Mouse (Mus musculus): ENCODE data around the gene Miga1. TPM values are rescaled to one million over a fixed set of nuclear protein-coding genes. Genes with fewer than 3 reads are reported as not detected.

Miga1 gene
- polyA plus RNA-seq, 1 experiment from 2014 or later, result 3.8 TPM

DNA sequence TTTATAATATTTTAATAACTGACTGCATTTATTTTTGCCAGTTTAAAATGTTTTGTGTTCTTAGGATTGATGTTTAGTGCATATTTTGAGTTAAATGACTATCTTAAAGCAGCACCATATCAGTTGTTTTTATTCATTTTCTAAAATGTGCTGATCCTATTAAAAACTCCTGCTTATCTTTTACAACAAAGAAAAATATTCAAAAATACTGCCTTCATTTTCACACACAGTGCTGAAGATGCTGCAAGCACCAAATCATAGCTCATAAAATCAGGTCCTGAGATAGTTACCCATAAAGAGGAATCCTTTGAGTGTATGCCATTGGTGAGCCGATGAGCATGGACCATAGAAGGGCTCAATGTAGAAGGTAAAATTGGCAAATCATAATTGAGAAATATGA is 105.0 kb downstream of the Miga1 start:
- WGBS (ENCODE audit: insufficient replicate concordance), result 88% methylated on average over 1 of the region's 1 CpGs
- H3K27me3 ChIP-seq (ENCODE audit: control insufficient read depth, insufficient read depth, low read depth, low read length), result no peaks in the 10 kb centered on the region
- no peaks in the 10 kb centered on the region for H3K9me3 ChIP-seq (replicated peaks; ENCODE audit: control insufficient read depth, low read length)
- peaks cover 32% of the 10 kb centered on the region for H3K36me3 ChIP-seq (ENCODE audit: control insufficient read depth, insufficient read depth)
- no peak overlapping the region for H3K27ac ChIP-seq (ENCODE audit: low read length)
- ATAC-seq (ENCODE audit: low read depth), result no peak
- H3K4me2 ChIP-seq (ENCODE audit: low read depth, low read length), result no peak overlapping the region
- no peak overlapping the region for H3K9ac ChIP-seq (ENCODE audit: low read depth, low read length)
- no peaks in the 10 kb centered on the region; the same call in 1 of the 2 replicates for H3K4me1 ChIP-seq (ENCODE audit: control insufficient read depth, low read depth, low read length)
- H3K4me3 ChIP-seq (ENCODE audit: low read depth, low read length), result no peak overlapping the region

DNA sequence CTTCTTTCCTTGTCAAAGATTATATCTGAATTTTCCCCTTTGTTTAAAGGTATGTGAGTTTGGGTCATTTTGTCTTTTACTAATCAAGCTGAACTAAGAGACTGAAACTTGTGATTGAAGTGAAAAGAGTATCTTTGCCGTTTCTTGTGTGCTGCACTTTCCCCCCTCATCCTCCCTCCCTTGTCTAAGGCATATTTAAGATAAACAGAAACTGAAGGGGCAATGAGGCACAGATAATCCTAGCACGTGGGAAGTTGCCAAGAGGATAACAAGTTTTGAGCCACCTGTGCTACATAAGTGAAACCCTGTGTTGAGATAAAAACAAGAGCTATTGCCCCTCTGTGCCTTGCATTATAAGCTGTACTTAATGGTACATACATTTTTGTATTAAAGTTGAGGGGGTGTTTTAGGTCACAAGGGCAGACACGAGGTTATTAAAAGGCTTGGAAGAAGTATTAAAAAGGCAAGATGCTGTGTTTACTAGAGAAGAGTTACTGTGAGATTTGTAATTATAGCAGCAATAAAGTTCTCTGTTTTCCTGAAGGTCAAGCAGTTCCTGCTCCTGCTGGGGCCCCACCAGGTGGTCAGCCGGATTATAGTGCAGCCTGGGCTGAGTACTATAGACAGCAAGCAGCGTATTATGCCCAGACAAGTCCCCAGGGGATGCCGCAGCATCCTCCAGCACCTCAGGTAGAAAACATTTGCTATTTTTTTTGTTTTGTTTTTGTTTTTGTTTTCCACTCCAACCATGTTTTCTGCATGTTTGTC is 108.7 kb downstream of the Miga1 start:
- H3K9me3 ChIP-seq (replicated peaks; ENCODE audit: control insufficient read depth, low read length), result no peaks in the 10 kb centered on the region
- H3K36me3 ChIP-seq (ENCODE audit: control insufficient read depth, insufficient read depth), result peaks cover 48% of the 10 kb centered on the region
- H3K27ac ChIP-seq (ENCODE audit: low read length), result no peak overlapping the region
- H3K9ac ChIP-seq (ENCODE audit: low read depth, low read length), result no peak overlapping the region
- 57% methylated on average over 6 of the region's 6 CpGs for WGBS (ENCODE audit: insufficient replicate concordance)
- H3K4me3 ChIP-seq (ENCODE audit: low read depth, low read length), result no peak overlapping the region
- no peaks in the 10 kb centered on the region for H3K27me3 ChIP-seq (ENCODE audit: control insufficient read depth, insufficient read depth, low read depth, low read length)
- no peaks in the 10 kb centered on the region; the same call in 1 of the 2 replicates for H3K4me1 ChIP-seq (ENCODE audit: control insufficient read depth, low read depth, low read length)
- ATAC-seq (ENCODE audit: low read depth), result peak; percentile 71
- H3K4me2 ChIP-seq (ENCODE audit: low read depth, low read length), result no peak overlapping the region

DNA sequence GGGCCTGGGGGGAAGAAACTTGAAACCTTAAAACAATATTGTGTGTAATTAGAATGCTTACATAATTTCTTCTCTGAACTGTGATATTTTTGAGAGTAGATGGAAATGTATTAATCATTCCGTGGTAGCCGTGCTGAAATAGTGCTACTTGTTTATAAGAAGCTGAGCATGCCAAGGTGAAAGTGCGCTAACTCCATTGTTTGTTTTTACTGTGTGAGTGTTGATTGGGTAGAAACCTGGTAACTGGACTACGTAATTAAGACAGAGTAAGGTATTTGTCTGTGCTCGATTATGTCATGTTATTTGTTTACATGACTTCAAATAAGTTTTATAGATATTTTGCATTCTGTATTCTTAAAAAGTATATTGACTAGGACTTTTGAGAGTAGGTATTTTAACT is 110.9 kb downstream of the Miga1 start:
- no peak for ATAC-seq (ENCODE audit: low read depth)
- H3K4me1 ChIP-seq (ENCODE audit: control insufficient read depth, low read depth, low read length), result no peaks in the 10 kb centered on the region; the same call in 1 of the 2 replicates
- H3K4me3 ChIP-seq (ENCODE audit: low read depth, low read length), result no peak overlapping the region
- no peak overlapping the region for H3K9ac ChIP-seq (ENCODE audit: low read depth, low read length)
- H3K9me3 ChIP-seq (replicated peaks; ENCODE audit: control insufficient read depth, low read length), result no peaks in the 10 kb centered on the region
- H3K27ac ChIP-seq (ENCODE audit: low read length), result no peak overlapping the region
- H3K4me2 ChIP-seq (ENCODE audit: low read depth, low read length), result no peak overlapping the region
- H3K27me3 ChIP-seq (ENCODE audit: control insufficient read depth, insufficient read depth, low read depth, low read length), result no peaks in the 10 kb centered on the region
- 90% methylated on average over 5 of the region's 5 CpGs for WGBS (ENCODE audit: insufficient replicate concordance)
- H3K36me3 ChIP-seq (ENCODE audit: control insufficient read depth, insufficient read depth), result peaks cover 61% of the 10 kb centered on the region

- H3K27me3 ChIP-seq (ENCODE audit: control insufficient read depth, insufficient read depth, low read depth, low read length), result no peaks in the 10 kb centered on the region
- ATAC-seq (ENCODE audit: low read depth), result no peak
- H3K4me1 ChIP-seq (ENCODE audit: control insufficient read depth, low read depth, low read length), result no peaks in the 10 kb centered on the region; the same call in 1 of the 2 replicates
- H3K4me2 ChIP-seq (ENCODE audit: low read depth, low read length), result no peak overlapping the region
- H3K4me3 ChIP-seq (ENCODE audit: low read depth, low read length), result no peak overlapping the region
- WGBS (ENCODE audit: insufficient replicate concordance), result 58% methylated on average over 7 of the region's 7 CpGs
- no peaks in the 10 kb centered on the region for H3K9me3 ChIP-seq (replicated peaks; ENCODE audit: control insufficient read depth, low read length)
- no peak overlapping the region for H3K27ac ChIP-seq (ENCODE audit: low read length)
- H3K9ac ChIP-seq (ENCODE audit: low read depth, low read length), result no peak overlapping the region
- H3K36me3 ChIP-seq (ENCODE audit: control insufficient read depth, insufficient read depth), result peaks cover 65% of the 10 kb centered on the region
Observed at GRCm38 (mm10) chr3:152228843-152229242, 111.4 kb downstream of the Miga1 start.

GRCm38 (mm10) chr3:152225906-152226305 is 114.3 kb downstream of the Miga1 start:
- Histone ChIP-seq H3K27ac (ENCODE audit: low read length) (no peak overlapping the region), H3K9ac (ENCODE audit: low read depth, low read length) (no peak overlapping the region), H3K4me2 (ENCODE audit: low read depth, low read length) (no peak overlapping the region), H3K36me3 (ENCODE audit: control insufficient read depth, insufficient read depth) (peaks cover 80% of the 10 kb centered on the region), H3K27me3 (ENCODE audit: control insufficient read depth, insufficient read depth, low read depth, low read length) (no peaks in the 10 kb centered on the region), H3K9me3 (replicated peaks; ENCODE audit: control insufficient read depth, low read length) (no peaks in the 10 kb centered on the region), H3K4me3 (ENCODE audit: low read depth, low read length) (no peak overlapping the region), H3K4me1 (ENCODE audit: control insufficient read depth, low read depth, low read length) (no peaks in the 10 kb centered on the region)
- 83% methylated on average over 7 of the region's 7 CpGs for WGBS (ENCODE audit: insufficient replicate concordance)
- ATAC-seq (ENCODE audit: low read depth), result no peak

DNA sequence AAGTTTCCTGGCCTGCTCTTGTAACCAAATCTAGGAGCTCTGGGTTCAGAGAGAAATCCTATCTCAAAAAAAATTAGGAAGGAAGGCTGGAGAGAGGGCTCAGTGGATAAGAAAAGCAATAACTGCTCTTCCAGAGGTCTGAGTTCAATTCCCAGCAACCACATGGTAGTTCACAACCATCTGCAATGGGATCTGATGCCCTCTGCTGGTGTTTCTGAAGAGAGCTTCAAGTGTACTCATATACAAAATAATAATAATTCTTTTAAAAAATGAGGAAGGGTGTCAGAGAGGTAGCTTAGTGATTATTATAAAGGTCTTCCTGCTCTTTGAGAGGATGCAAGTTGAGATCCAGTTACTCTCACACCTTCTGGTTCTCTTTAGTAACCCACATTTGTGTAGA is 115.3 kb downstream of the Miga1 start:
- H3K4me2 ChIP-seq (ENCODE audit: low read depth, low read length), result no peak overlapping the region
- H3K27me3 ChIP-seq (ENCODE audit: control insufficient read depth, insufficient read depth, low read depth, low read length), result no peaks in the 10 kb centered on the region
- no peaks in the 10 kb centered on the region for H3K9me3 ChIP-seq (replicated peaks; ENCODE audit: control insufficient read depth, low read length)
- no peak for ATAC-seq (ENCODE audit: low read depth)
- peaks cover 82% of the 10 kb centered on the region for H3K36me3 ChIP-seq (ENCODE audit: control insufficient read depth, insufficient read depth)
- no peak overlapping the region for H3K9ac ChIP-seq (ENCODE audit: low read depth, low read length)
- H3K4me3 ChIP-seq (ENCODE audit: low read depth, low read length), result no peak overlapping the region
- H3K27ac ChIP-seq (ENCODE audit: low read length), result no peak overlapping the region
- H3K4me1 ChIP-seq (ENCODE audit: control insufficient read depth, low read depth, low read length), result no peaks in the 10 kb centered on the region

Other genes with a start within 250 kb of the Miga1 start
- 17.8 and 19.7 TPM in 2 replicates for gene Gipc2, start 174.2 kb downstream of the Miga1 start, polyA plus RNA-seq (2015; fragmentation: Nextera tagmentation; extraction: Ambion mirVana)
- gene Dnajb4, start 130.1 kb downstream of the Miga1 start, polyA plus RNA-seq (2015; fragmentation: Nextera tagmentation; extraction: Ambion mirVana), result 37.1 and 39.3 TPM in 2 replicates
- gene Fubp1, start 130.0 kb downstream of the Miga1 start, polyA plus RNA-seq (2015; fragmentation: Nextera tagmentation; extraction: Ambion mirVana), result 53.0 and 58.0 TPM in 2 replicates
- 1.3 and 1.9 TPM in 2 replicates for gene Nexn, start 74.1 kb downstream of the Miga1 start, polyA plus RNA-seq (2015; fragmentation: Nextera tagmentation; extraction: Ambion mirVana)
- gene Usp33, start 6.1 kb upstream of the Miga1 start, polyA plus RNA-seq (2015; fragmentation: Nextera tagmentation; extraction: Ambion mirVana), result 20.2 and 22.0 TPM in 2 replicates
- 11.3 and 12.3 TPM in 2 replicates for gene Zzz3, start 55.1 kb upstream of the Miga1 start, polyA plus RNA-seq (2015; fragmentation: Nextera tagmentation; extraction: Ambion mirVana)

All from liver, embryonic 16.5 days (tissue).